ENCODE assay signal across 12 mouse cellular contexts in the genomic region with DNA sequence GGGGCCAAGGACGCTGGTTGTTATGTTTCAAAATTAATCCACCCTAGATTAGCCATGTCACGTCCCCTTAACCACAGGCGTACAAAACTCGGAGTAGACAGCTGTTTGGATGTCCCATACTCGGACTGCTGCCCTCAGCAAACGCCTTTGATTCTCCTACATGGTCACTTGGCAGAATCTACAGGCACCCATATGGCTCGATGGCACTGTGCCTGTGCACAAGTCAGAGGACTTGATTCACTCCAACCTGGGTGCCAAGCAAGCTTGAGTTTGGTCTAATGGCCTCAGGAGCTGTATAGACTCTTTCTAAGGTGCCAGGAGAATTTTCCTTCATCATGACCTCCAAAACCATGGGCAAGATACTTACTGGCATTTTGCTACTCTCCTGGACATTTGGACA.
"Had no signal": no experiment of that assay in that cellular context is flagged by ENCODE, and none has a peak within 500 bp of the region (broad histone marks: within the 10 kb centered on the region; RNA-seq: fewer than 3 reads in every experiment).

No protein-coding gene starts in this region.

- H3K27me3 ChIP-seq: limb, embryonic 15.5 days; liver, embryonic 12.5 days had no signal

- H3K4me2 ChIP-seq: limb, embryonic 15.5 days; liver, embryonic 12.5 days; lung, embryonic 14.5 days had no signal

- H3K4me1 ChIP-seq: limb, embryonic 15.5 days; liver, embryonic 12.5 days had no signal

- H3K9ac ChIP-seq: limb, embryonic 15.5 days; liver, embryonic 12.5 days; lung, embryonic 14.5 days had no signal

- H3K4me3 ChIP-seq: layer of hippocampus, adult 2 months; limb, embryonic 15.5 days; liver, embryonic 12.5 days; midbrain, embryonic 10.5 days had no signal

- ATAC-seq: liver, embryonic 12.5 days had no signal

- H3K27ac ChIP-seq: layer of hippocampus, adult 2 months; limb, embryonic 15.5 days; liver, embryonic 12.5 days; midbrain, embryonic 10.5 days had no signal

- H3K9me3 ChIP-seq: limb, embryonic 15.5 days; liver, embryonic 12.5 days; midbrain, embryonic 10.5 days had no signal

- DNase-seq: kidney, postnatal 10 days; kidney, postnatal 4 days; lung, embryonic 14.5 days; lung, postnatal 10 days; lung, postnatal 4 days; midbrain, embryonic 14.5 days; right cerebral cortex, postnatal 14 days; thymus, postnatal 36 days had no signal

- H3K36me3 ChIP-seq: limb, embryonic 15.5 days; liver, embryonic 12.5 days; midbrain, embryonic 10.5 days had no signal
